Mouse (Mus musculus) heart, embryonic 16.5 days (tissue): Measurements from ENCODE around the gene Palb2. TPM values are rescaled to one million over a fixed set of nuclear protein-coding genes. Genes with fewer than 3 reads are reported as not detected.

Experiments used
- ATAC-seq: fragments of 200-750 bp; cut with Nextera tagmentation; replicated peaks from 2 replicates; pipeline ENCODE4 v1.8.0; 2017; ENCODE audit warnings: moderate number of reproducible peaks; ENCODE audit not compliant: insufficient read depth, low FRiP score; ENCODE audit errors: extremely low read depth
- H3K27ac ChIP-seq: fragments of 300-500 bp; sonication (generic); 2 replicates; pipeline ENCODE4 v1.5.1; 2014; ENCODE audit warnings: mild to moderate bottlenecking, low read length, control low read depth, moderate library complexity
- H3K27me3 ChIP-seq: fragments of 300-500 bp; sonication (generic); 2 replicates; pipeline ENCODE4 v1.6.1; 2014; ENCODE audit warnings: low read length, mixed read lengths; ENCODE audit not compliant: control insufficient read depth, insufficient read depth
- H3K36me3 ChIP-seq: fragments of 300-500 bp; sonication (generic); 2 replicates; pipeline ENCODE4 v1.6.1; 2014; ENCODE audit not compliant: control insufficient read depth, insufficient read depth
- H3K4me1 ChIP-seq: fragments of 300-500 bp; sonication (generic); 2 replicates; pipeline ENCODE4 v1.6.1; 2014; ENCODE audit warnings: low read length, mixed read lengths; ENCODE audit not compliant: control insufficient read depth, insufficient read depth
- H3K4me2 ChIP-seq: fragments of 300-500 bp; sonication (generic); 2 replicates; pipeline ENCODE4 v1.6.1; 2014; ENCODE audit warnings: low read depth, mild to moderate bottlenecking, control low read depth, low read length
- H3K4me3 ChIP-seq: fragments of 300-500 bp; sonication (generic); 2 replicates; pipeline ENCODE4 v1.5.1; 2014; ENCODE audit warnings: mild to moderate bottlenecking, control low read depth, low read length
- H3K9ac ChIP-seq: fragments of 300-500 bp; sonication (generic); 2 replicates; pipeline ENCODE4 v1.6.1; 2014; ENCODE audit warnings: low read length, control low read depth
- H3K9me3 ChIP-seq: fragments of 300-500 bp; sonication (generic); replicated peaks from 2 replicates; pipeline ENCODE4 v1.6.1; 2016; ENCODE audit warnings: low read length; ENCODE audit not compliant: control insufficient read depth
- WGBS: fragments of 180-500 bp; shearing (Covaris S2); extraction: QIAGEN DNeasy Blood & Tissue Kit; methylation state at CpG from one replicate; pipeline ENCODE4 v1.1.7; 2014; 5-methylcytosine and 5-hydroxymethylcytosine counted together
- polyA plus RNA-seq: library from polyadenylated mRNA; unstranded; fragments of >200 nt; fragmentation: Nextera tagmentation; extraction: Ambion mirVana; gene quantifications from 2 replicates; pipeline ENCODE4 v1.2.1, GENCODE M21; 2015

Palb2 gene
- 8.2 and 9.7 TPM in 2 replicates for polyA plus RNA-seq

DNA sequence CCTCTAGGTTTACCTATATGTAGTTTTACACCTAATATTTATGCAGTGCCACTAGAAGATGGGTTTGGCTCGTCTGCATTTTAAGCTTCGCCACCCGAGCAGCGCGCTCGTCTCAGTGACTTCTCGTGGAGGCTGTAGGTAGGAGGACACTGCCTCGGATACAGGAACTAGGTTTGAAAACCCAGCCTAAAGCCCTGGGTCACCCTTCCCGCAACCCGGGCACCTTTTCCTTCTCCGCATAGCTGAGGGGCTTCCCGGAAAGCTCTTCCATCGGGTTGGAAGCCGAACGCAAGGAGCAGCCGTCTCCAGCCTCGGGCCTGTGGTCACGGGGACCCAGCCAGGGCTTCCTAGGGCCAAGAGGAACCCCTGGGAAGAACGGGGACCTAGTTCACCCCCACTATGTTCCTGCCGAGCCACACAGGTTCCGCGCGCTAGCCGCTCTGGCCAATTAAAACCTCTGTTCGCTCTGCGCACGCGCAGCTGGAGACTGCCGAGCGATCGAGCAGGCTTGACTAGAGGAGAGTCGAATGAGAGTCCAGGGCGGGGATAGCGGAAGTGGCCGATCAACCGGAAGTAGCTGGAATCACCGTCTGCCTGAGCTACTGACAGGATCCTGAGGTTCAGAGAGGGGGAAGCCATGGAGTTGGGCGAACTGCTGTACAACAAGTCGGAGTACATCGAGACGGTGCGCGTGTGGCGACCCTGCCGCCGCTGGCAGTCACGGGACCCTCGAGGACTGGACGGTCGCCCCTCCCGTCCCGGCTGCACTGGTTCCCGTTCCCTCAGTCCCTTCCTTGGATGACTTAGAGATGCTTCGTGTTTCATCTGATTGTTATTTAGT lies at the start of gene Palb2, which contains the start of gene Dctn5:
Gene Palb2, minus strand, starts transcription at position 489 of the 841 bp plus-strand sequence.
Gene Dctn5, plus strand, starts transcription at position 545 of the 841 bp plus-strand sequence.
- no peaks in the 10 kb centered on the region for H3K27me3 ChIP-seq
- peak within 1 kb of the TSS; percentile 81 for H3K4me2 ChIP-seq
- H3K9me3 ChIP-seq, result no peaks in the 10 kb centered on the region
- H3K9ac ChIP-seq, result peak within 1 kb of the TSS; percentile 92
- peak; percentile 98 for ATAC-seq
- H3K4me1 ChIP-seq, result peaks cover 9% of the 10 kb centered on the region
- peaks cover 23% of the 10 kb centered on the region for H3K36me3 ChIP-seq
- H3K27ac ChIP-seq, result peak within 1 kb of the TSS; percentile 81
- whole genome bisulfite sequencing, result 0% methylated on average over 54 of the region's 54 CpGs
- H3K4me3 ChIP-seq, result peak within 1 kb of the TSS; percentile 98

DNA sequence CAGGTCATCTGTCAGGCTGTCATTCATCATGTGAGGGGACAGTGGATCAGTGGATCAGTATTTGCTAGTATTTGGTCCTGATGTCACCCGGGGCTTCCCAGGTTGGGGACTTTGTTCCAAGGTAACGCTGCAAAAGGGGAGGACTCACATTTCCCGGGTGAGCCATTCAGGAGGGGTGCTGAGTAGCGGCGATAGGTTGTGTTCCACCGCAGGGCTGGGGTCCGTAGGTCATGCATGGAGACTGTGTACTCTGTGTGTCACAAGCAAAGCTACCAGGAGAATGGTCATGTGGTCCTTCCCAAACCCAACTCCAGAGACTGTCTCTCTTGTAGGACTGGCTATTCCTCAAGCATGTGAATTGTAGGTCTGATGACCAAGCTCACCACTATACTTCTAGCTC lies 47.9 kb upstream of the Palb2 start:
- ATAC-seq, result no peak
- Histone ChIP-seq H3K4me2 (no peak overlapping the region), H3K27ac (no peak overlapping the region), H3K9me3 (no peaks in the 10 kb centered on the region), H3K4me3 (no peak overlapping the region), H3K27me3 (peaks cover 2% of the 10 kb centered on the region; the same call in 1 of the 2 replicates), H3K36me3 (no peaks in the 10 kb centered on the region), H3K9ac (no peak overlapping the region), H3K4me1 (no peaks in the 10 kb centered on the region)
- WGBS, result 81% methylated on average over 7 of the region's 7 CpGs

DNA sequence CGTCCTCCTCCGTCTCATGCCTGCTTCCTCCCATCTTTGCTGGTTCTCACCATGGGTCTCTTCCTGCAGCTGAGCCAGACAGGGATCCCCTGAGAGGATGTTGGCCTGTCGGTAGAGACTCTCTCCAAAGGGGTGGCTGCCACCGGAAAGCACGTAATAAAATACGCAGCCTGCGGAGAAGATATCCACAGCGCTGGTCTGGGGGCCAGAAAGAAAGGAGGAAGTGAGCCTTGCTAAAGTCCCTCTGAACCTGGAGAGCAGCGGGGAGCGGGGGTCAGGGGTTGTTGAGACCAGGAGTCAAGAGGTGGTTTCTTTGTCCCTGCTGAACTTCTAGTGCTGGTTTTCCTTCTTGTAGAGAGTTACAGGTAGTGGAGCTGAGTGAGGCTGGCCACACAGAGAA lies 38.8 kb upstream of the Palb2 start:
- no peak for ATAC-seq
- H3K4me1 ChIP-seq, result no peaks in the 10 kb centered on the region
- H3K4me3 ChIP-seq, result no peak overlapping the region
- 72% methylated on average over 10 of the region's 10 CpGs for WGBS
- H3K9ac ChIP-seq, result no peak overlapping the region
- H3K9me3 ChIP-seq, result no peaks in the 10 kb centered on the region
- H3K27ac ChIP-seq, result no peak overlapping the region
- H3K27me3 ChIP-seq, result no peaks in the 10 kb centered on the region
- H3K4me2 ChIP-seq, result no peak overlapping the region
- H3K36me3 ChIP-seq, result peaks cover 29% of the 10 kb centered on the region

DNA sequence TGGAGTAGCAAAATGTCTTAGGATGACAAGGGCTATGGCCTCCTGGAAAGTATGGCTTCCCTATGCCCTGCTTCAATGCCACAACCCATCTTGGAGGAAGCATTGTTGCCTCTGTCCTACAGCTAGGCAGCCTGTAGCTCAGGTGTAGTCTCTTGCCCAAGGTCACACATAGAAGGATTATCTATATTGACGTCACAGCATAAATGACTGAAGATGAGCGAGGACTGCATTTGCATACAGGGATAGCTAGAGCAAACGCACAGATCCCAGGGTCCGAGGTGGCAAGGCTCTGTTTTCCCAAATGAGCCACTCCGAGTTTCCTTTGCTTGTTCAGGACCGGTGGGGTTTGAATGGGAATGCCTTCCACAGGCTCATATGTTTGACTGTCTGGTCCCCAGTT lies 37.9 kb upstream of the Palb2 start:
- Histone ChIP-seq H3K9ac (no peak overlapping the region), H3K27ac (no peak overlapping the region), H3K36me3 (peaks cover 38% of the 10 kb centered on the region), H3K9me3 (no peaks in the 10 kb centered on the region), H3K4me1 (0 out of 2 replicates have a peak, but pooled peaks cover 2% of the 10 kb centered on the region), H3K4me2 (no peak overlapping the region), H3K4me3 (no peak overlapping the region), H3K27me3 (no peaks in the 10 kb centered on the region)
- no peak for ATAC-seq
- WGBS, result 83% methylated on average over 6 of the region's 6 CpGs

DNA sequence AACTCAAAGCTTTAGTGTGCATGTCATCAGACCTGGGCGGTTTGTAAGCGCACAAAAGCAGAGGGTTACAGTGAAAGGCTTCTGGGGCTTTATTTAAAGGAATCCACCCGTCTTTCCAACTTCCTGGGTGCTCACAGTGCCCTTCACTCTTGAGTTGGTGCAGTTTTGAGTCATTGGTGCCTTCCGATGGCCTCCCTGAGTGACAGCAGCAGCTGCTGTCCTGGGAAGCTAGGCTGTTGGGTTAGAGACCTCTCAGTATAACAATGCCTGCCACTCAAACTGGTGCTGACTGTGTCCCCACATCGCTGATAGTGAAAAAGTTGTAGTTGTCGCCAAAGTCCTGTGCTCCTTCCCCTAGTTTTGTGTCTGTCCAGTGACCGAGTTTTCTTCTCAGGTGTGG lies 34.4 kb upstream of the Palb2 start:
- no peak overlapping the region for H3K27ac ChIP-seq
- no peaks in the 10 kb centered on the region for H3K27me3 ChIP-seq
- peaks cover 58% of the 10 kb centered on the region for H3K36me3 ChIP-seq
- WGBS, result 91% methylated on average over 7 of the region's 7 CpGs
- no peak overlapping the region for H3K4me3 ChIP-seq
- H3K9ac ChIP-seq, result no peak overlapping the region
- H3K9me3 ChIP-seq, result no peaks in the 10 kb centered on the region
- H3K4me2 ChIP-seq, result no peak overlapping the region
- no peak for ATAC-seq
- H3K4me1 ChIP-seq, result 0 out of 2 replicates have a peak, but pooled peaks cover 3% of the 10 kb centered on the region

DNA sequence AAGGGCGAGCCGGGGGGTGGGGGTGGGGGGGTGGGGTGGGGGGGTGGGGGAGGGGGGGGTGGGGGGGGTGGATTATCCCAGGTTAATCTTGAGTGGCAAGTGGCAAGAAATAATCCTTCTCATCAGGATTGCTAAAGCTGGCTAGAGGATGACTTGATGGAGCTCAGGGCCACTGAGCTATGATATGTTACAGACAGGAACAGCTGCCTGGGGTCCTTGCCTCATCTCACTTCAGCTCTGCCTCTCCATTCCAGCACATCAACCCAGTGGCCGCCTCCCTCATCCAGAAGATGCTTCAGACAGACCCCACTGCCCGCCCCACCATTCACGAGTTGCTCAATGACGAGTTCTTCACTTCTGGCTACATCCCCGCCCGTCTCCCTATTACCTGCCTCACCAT lies 31.0 kb upstream of the Palb2 start:
- 94% methylated on average over 8 of the region's 8 CpGs for WGBS
- H3K9ac ChIP-seq, result no peak overlapping the region

DNA sequence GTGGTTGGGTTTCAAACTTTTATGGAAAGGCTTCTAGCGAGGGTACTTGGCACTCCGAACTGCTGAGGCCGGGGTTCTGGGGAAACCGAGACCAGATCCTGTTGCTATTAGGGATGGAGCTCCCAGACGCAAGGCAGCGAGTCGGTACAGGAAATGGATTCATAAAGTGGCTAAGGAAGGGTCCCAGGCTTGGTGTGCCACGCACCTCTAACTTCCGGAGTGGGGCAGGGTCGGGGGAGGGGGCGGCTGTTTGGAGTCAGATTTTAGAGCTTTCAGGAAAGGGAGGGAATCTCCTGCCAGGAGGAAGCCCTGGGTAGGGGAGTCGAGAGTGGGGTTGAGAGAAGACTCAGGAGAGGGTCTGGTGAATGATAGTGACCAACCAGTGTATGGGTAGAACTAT lies 27.3 kb upstream of the Palb2 start:
- ATAC-seq, result no peak
- under 1% methylated on average over 12 of the region's 12 CpGs for WGBS
- H3K9ac ChIP-seq, result peak overlapping the region; percentile 75
- H3K4me3 ChIP-seq, result peak overlapping the region; percentile 62
- H3K4me1 ChIP-seq, result peaks cover 35% of the 10 kb centered on the region
- peaks cover 23% of the 10 kb centered on the region for H3K36me3 ChIP-seq
- no peaks in the 10 kb centered on the region for H3K27me3 ChIP-seq
- H3K27ac ChIP-seq, result peak overlapping the region; percentile 51
- H3K9me3 ChIP-seq, result no peaks in the 10 kb centered on the region
- peak overlapping the region; percentile 96 for H3K4me2 ChIP-seq

More for the DNA sequence above, 31.0 kb upstream of the Palb2 start:
- Histone ChIP-seq H3K4me3 (no peak overlapping the region), H3K27me3 (no peaks in the 10 kb centered on the region), H3K27ac (no peak overlapping the region), H3K36me3 (peaks cover 54% of the 10 kb centered on the region), H3K4me1 (peaks cover 25% of the 10 kb centered on the region), H3K9me3 (no peaks in the 10 kb centered on the region), H3K4me2 (no peak overlapping the region)
- no peak for ATAC-seq

DNA sequence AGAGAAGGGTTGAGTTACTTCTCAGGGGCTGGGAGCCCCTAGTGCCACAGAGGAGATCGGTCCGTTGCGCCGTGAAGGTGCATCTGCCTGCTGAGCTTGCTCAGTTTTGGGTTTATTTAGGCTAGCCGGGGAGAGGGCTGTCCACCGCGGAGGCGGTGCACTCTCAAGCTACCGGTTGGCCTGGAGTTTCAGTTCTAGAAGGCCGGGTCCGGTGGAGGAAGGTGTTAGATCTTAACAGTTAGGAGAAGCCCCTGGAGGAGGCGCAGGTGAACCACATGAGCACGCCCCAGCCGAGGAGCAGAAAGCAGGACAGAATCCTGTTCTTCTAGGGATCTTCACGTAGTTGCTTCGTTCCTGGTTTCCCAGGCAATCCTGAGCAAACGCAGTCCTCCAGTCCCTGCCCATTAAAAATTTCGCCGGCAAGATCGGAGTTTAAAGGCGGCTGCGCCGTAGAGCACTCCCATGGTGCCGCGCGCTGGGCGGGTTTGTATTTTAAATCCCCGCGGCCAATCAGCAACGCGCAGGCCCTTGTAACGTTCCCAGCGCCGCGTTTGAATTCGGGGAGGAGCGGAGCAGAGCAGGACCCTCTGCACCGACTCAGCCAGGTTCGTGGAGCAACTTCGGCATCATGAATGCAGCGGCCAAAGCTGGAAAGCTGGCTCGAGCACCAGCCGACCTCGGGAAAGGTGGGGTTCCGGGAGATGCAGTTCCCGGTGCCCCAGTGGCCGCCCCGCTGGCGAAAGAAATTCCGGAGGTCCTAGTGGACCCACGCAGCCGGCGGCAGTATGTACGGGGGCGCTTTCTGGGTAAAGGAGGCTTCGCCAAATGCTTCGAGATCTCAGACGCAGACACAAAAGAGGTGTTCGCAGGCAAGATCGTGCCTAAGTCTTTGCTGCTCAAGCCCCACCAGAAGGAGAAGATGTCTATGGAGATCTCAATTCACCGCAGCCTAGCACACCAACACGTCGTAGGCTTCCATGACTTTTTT lies 26.4 kb upstream of the Palb2 start, which contains the start of gene Plk1:
Gene Plk1, plus strand, starts transcription at position 525 of the 988 bp plus-strand sequence.
- Histone ChIP-seq H3K4me2 (peak within 1 kb of the TSS; percentile 96), H3K27me3 (no peaks in the 10 kb centered on the region), H3K36me3 (peaks cover 15% of the 10 kb centered on the region), H3K4me3 (peak within 1 kb of the TSS; percentile 62), H3K9ac (peak within 1 kb of the TSS; percentile 88), H3K9me3 (no peaks in the 10 kb centered on the region), H3K27ac (peak within 1 kb of the TSS; percentile 64), H3K4me1 (peaks cover 35% of the 10 kb centered on the region)
- WGBS, result under 1% methylated on average over 63 of the region's 63 CpGs
- peak; percentile 94 for ATAC-seq
